Mouse (Mus musculus): ENCODE results near the gene Txndc16. TPM values are rescaled to one million over a fixed set of nuclear protein-coding genes. Genes with fewer than 3 reads are reported as not detected.

Txndc16 gene
- polyA plus RNA-seq (2016; fragmentation: Nextera tagmentation; extraction: Ambion mirVana), result 18.4 and 21.4 TPM in 2 replicates

DNA sequence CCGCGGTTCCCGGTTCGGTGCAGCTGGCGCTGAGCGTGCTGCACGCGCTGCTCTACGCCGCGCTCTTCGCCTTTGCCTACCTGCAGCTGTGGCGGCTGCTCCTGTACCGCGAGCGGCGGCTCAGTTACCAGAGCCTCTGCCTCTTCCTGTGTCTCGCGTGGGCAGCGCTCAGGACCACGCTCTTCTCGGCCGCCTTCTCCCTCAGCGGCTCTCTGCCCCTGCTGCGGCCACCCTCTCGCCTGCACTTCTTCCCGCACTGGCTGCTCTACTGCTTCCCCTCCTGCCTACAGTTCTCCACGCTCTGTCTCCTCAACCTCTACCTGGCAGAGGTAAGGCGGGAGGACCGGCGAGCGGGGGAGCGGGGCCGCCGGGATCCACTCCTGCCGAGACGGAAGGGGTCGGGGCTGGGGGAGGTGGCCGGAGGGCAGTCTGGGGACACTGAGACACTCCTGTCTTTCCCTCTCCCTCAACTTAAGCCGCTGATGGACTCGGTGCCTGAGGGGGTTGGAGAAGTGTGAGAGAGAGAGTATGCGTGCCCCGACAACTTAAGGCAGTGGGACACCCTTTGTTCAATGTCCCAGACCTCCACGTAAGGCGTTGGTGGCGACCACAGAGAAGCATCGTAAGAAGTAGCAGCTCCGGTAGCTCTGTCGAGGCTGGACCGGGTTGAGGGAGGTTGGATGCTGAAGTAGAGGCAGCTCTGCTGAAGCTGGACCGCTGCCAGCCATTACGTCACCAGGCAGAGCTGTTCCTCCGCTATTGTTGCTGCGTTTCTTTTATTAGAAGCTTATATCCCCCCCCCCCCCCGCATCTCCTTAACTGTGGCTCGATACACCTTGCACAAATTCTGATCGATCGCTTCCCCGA, at the start of gene Txndc16:
Txndc16 (minus strand) TSS at position 239 of the 867 bp plus-strand sequence.
- Histone ChIP-seq H3K36me3 (no peaks in the 10 kb centered on the region), H3K4me3 (peak within 1 kb of the TSS; percentile 71), H3K4me1 (peaks cover 6% of the 10 kb centered on the region; the same call in 1 of the 2 replicates), H3K27me3 (no peaks in the 10 kb centered on the region), H3K9ac (peak within 1 kb of the TSS; percentile 87), H3K4me2 (replicated peaks) (peak within 1 kb of the TSS; percentile 88), H3K9me3 (no peaks in the 10 kb centered on the region), H3K27ac (peak within 1 kb of the TSS; percentile 94)
- ATAC-seq (ENCODE audit: insufficient number of reproducible peaks, insufficient read depth, low FRiP score, low TSS enrichment), result peak; percentile 44
- WGBS, result under 1% methylated on average over 46 of the region's 59 CpGs

DNA sequence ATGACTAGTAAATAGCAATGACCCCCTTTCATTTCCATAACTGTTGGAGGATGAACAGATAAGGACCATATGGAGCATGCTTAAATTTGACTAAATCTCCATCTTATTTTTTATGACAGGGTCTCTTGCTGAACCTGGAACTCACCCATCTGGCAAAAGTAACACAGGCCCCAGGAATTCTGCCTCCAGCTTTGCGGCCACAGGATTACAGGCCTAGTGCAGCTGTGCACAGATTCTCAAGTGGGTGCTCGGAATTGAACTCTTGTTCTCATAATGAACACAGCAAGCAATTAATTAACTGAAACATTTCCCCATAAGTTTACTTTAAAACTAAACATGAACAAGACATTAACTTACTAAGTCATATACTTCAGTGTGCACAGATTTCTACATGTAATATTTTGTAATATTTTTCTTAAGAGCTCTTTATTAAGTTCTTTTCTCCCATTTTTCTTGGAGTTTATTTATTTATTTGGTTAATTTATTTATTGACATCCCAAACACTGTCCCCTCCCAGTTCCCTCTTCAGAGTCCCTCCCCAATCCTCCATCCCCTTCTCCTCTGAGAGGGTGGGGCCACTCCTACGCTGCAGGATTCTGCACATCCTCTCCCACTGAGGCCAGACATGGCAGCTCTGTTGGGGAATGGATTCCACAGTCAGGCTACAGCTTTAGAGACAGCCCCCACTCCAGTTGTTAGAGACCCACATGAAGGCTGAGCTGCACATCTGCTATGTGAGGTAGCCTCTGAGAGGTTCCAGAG, 43.9 kb upstream of the Txndc16 start:
- WGBS, result 84% methylated on average over 3 of the region's 3 CpGs
- no peaks in the 10 kb centered on the region for H3K4me1 ChIP-seq
- no peak overlapping the region for H3K27ac ChIP-seq
- H3K36me3 ChIP-seq, result no peaks in the 10 kb centered on the region
- no peak overlapping the region for H3K4me2 ChIP-seq (replicated peaks)
- H3K27me3 ChIP-seq, result no peaks in the 10 kb centered on the region
- ATAC-seq (ENCODE audit: insufficient number of reproducible peaks, insufficient read depth, low FRiP score, low TSS enrichment), result no peak
- H3K9ac ChIP-seq, result no peak overlapping the region
- H3K9me3 ChIP-seq, result no peaks in the 10 kb centered on the region
- H3K4me3 ChIP-seq, result no peak overlapping the region

DNA sequence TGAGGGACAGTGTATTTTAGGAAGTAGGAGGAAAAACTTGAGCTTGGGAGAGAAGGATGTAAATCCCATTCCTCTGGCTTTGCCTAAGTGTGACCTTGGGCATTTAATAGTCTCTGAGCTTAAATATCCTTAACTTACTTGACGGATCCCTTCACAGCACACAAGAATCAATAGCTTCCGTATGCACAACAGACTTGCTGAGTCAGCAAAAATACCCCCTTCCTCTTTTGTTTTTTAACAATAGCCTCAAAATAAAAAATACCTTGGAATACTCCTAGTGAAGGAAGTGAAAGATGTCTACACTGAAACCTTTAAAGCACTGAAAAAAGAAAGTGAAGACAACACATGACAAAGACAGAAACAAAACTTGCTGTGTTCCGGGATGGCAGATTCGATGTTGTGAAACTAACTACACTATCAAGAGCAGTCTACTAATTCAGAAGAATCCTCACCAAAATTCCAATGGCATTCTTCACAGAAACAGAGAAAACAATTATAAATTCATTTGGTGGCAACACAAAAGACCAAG, 31.5 kb upstream of the Txndc16 start:
- Histone ChIP-seq H3K36me3 (no peaks in the 10 kb centered on the region), H3K27me3 (no peaks in the 10 kb centered on the region), H3K4me1 (no peaks in the 10 kb centered on the region), H3K9ac (no peak overlapping the region), H3K4me2 (replicated peaks) (no peak overlapping the region), H3K9me3 (no peaks in the 10 kb centered on the region), H3K4me3 (no peak overlapping the region), H3K27ac (no peak overlapping the region)
- ATAC-seq (ENCODE audit: insufficient number of reproducible peaks, insufficient read depth, low FRiP score, low TSS enrichment), result no peak
- 90% methylated on average over 4 of the region's 4 CpGs for WGBS

DNA sequence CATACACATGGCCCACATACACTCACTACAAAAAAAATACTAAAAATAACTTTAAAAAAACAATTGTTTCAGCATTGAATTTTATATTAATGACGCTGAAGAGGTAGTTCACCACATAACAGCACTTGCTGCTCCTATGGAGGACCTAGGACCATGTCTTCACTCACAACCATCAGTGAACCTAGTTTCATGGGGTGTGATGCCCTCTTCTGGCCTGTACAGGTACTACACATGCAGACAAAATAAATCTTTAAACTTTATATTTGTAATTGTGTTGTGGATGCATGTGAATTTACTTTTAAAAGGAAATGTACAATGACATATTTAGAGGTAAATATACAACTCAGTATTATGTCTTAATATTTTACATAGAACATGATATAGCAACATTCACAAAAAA, 21.5 kb upstream of the Txndc16 start:
- H3K4me3 ChIP-seq, result no peak overlapping the region
- H3K36me3 ChIP-seq, result no peaks in the 10 kb centered on the region
- WGBS, result 35% methylated on average over 1 of the region's 1 CpGs
- no peaks in the 10 kb centered on the region for H3K9me3 ChIP-seq
- ATAC-seq (ENCODE audit: insufficient number of reproducible peaks, insufficient read depth, low FRiP score, low TSS enrichment), result no peak
- H3K4me2 ChIP-seq (replicated peaks), result no peak overlapping the region
- H3K27me3 ChIP-seq, result no peaks in the 10 kb centered on the region
- H3K27ac ChIP-seq, result no peak overlapping the region
- no peaks in the 10 kb centered on the region for H3K4me1 ChIP-seq
- H3K9ac ChIP-seq, result no peak overlapping the region

DNA sequence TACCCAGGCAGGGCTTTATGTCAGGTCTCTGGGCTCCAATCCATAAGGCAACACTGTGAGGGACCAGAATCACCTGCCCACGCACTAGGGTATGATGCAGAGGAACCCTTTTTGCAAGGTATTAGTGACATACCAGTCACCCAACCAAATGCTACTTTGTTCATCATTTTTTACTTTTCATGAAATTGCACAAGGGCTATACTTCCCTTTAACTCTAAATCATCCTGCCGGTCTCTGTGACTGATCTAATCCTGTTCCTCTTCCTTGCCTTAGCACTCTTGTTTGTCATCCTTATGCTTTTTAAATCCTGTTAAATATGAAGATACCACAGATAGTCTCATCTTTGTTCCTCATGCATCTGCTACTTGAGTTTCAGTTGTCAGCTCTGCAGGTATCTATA, 18.9 kb upstream of the Txndc16 start:
- ATAC-seq (ENCODE audit: insufficient number of reproducible peaks, insufficient read depth, low FRiP score, low TSS enrichment), result no peak
- Histone ChIP-seq H3K9me3 (no peaks in the 10 kb centered on the region), H3K4me2 (replicated peaks) (no peak overlapping the region), H3K9ac (no peak overlapping the region), H3K36me3 (no peaks in the 10 kb centered on the region), H3K27ac (no peak overlapping the region), H3K4me3 (no peak overlapping the region), H3K27me3 (no peaks in the 10 kb centered on the region), H3K4me1 (no peaks in the 10 kb centered on the region)
- WGBS, result 77% methylated on average over 2 of the region's 2 CpGs

DNA sequence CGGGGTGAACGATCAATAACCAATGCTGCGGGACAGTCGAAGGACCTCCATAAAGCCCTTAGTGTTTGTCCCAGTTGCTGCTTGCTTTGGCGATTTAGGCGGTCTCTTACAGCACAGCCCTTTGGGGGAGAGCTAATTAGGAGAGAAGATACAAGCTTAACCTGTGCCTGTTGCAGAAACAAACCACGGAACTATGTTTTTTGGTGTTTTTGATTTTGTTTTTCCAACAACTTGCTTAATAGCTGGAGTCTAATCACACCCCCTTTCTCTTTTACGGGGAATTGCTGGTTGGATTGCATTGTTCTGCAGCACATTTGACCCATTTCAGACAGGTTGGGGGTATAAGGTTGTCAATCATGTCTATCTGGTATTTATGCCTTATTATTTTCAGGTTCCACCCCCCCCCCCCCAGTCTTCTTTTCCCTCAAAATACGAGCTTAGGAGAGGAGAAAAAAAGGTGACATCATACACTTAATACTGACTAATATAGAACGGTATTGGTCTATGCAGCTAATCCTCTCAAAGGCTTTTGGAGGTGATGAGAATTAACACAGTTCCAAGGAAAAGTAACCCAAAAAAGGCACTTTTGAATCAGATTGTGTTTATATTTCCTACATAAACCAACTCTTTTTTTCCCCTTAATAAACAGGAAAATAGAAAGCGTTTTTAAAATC, 966 bp upstream of the Txndc16 start:
- ATAC-seq (ENCODE audit: insufficient number of reproducible peaks, insufficient read depth, low FRiP score, low TSS enrichment), result no peak
- 9% methylated on average over 11 of the region's 11 CpGs for WGBS
- peak overlapping the region; percentile 71 for H3K4me3 ChIP-seq
- peak overlapping the region; percentile 88 for H3K4me2 ChIP-seq (replicated peaks)
- H3K9me3 ChIP-seq, result no peaks in the 10 kb centered on the region
- no peaks in the 10 kb centered on the region for H3K27me3 ChIP-seq
- 0 out of 2 replicates have a peak overlapping the region, but pooled peaks have one; percentile 17 for H3K27ac ChIP-seq
- H3K4me1 ChIP-seq, result peaks cover 6% of the 10 kb centered on the region; the same call in 1 of the 2 replicates
- no peaks in the 10 kb centered on the region for H3K36me3 ChIP-seq
- H3K9ac ChIP-seq, result peak overlapping the region; percentile 87

DNA sequence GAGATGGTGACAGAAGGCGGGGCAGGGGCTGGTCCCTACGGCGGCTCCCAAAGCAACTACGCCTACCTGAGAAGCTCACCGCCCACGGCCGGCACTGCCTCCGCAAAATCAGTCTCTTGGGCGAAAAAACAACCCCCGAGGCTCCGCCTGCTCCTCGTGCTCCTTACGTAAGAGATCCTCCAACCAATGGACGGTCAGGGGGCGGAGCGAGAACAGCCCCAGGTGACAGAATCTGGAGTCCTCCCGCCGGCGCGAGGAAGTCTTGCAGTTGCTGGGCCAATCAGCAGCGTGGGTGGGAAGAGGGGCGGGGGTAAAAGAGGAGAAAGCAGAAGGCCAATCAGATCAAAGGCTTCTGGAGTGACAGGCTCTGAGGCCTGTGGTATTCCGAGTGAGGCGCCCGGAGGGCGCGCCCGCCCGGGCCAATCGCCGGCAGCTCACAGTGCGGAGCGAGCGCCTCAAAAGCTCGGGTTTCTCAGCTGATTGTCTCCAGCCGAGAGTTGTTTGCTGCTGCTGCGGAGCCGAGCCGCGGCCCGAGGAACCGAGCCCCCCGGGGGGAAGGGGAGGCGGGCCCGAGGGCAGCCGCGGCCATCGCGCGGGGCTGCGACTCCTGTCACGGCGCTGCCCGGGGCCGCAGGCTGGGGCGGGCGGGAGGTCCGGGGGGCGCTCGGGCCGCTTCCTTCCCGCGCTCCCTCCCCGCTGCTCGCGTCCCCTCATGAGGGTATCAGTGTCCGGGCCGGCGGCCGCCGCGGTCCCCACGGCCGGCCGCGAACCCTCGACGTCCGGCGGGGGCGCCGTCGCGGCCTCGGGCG, 643 bp downstream of the Txndc16 start, which contains the start of gene Gpr137c:
Gpr137c (plus strand) TSS at position 437 of the 809 bp plus-strand sequence.
- peak within 1 kb of the TSS; percentile 71 for H3K4me3 ChIP-seq
- peaks cover 6% of the 10 kb centered on the region; the same call in 1 of the 2 replicates for H3K4me1 ChIP-seq
- no peaks in the 10 kb centered on the region for H3K9me3 ChIP-seq
- WGBS, result under 1% methylated on average over 75 of the region's 86 CpGs
- peak within 1 kb of the TSS; percentile 88 for H3K4me2 ChIP-seq (replicated peaks)
- peak; percentile 100 for ATAC-seq (ENCODE audit: insufficient number of reproducible peaks, insufficient read depth, low FRiP score, low TSS enrichment)
- peak within 1 kb of the TSS; percentile 87 for H3K9ac ChIP-seq
- no peaks in the 10 kb centered on the region for H3K36me3 ChIP-seq
- H3K27ac ChIP-seq, result peak within 1 kb of the TSS; percentile 94
- H3K27me3 ChIP-seq, result no peaks in the 10 kb centered on the region

DNA sequence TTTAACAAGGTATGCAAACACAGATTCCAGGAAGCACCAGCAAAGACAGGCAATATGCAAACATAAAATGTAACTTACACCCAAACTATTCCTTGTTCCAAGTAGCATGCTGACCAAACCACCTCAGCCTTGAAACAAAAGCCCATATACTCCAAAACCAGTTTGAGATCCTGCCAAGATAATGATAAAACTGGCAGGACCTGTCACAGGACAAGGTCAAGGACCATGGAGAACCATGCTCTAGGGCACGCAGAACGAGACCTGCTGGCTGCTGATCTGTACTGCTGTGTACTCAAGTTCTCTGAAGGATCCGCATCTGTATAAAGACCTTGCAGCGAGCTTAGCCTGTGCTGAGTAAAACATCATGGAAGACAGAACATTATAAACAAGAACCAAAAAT, 2.4 kb downstream of the Txndc16 start:
- H3K27ac ChIP-seq, result no peak overlapping the region
- H3K4me2 ChIP-seq (replicated peaks), result peak overlapping the region; percentile 64; the same call in 1 of the 2 replicates
- no peak overlapping the region for H3K9ac ChIP-seq
- H3K9me3 ChIP-seq, result no peaks in the 10 kb centered on the region
- H3K36me3 ChIP-seq, result no peaks in the 10 kb centered on the region
- 86% methylated on average over 4 of the region's 4 CpGs for WGBS
- peaks cover 6% of the 10 kb centered on the region; the same call in 1 of the 2 replicates for H3K4me1 ChIP-seq
- ATAC-seq (ENCODE audit: insufficient number of reproducible peaks, insufficient read depth, low FRiP score, low TSS enrichment), result no peak
- H3K4me3 ChIP-seq, result no peak overlapping the region
- H3K27me3 ChIP-seq, result no peaks in the 10 kb centered on the region

DNA sequence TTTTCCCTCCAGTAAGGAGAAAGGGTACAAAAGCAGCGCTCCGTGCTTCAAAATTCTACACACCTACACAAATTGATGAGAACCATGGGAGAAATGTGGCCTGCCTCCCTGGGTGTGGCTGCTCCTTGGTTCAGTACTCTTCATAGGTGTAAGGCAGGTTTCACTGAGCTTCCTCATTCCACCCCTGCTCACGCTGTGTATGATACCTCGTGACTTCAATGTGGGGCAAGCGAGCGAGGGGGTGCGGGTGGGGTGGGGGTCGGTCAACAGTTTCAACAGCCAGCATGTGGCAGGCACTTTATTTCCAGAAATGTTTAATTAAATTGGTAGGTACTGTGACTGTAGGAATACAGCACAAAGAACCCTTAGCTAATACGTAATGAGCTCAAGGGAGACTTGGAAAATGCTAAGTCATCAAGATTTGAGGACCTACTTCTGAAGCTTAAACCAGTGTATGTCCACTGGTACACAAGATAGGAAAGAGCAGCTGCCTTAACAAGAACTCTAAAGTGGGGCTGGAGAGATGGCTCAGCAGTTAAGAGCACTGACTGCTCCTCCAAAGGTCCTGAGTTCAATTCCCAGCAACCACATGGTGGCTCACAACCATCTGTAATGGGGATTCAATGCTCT, 3.3 kb downstream of the Txndc16 start:
- H3K9me3 ChIP-seq, result no peaks in the 10 kb centered on the region
- no peaks in the 10 kb centered on the region for H3K27me3 ChIP-seq
- H3K4me2 ChIP-seq (replicated peaks), result no peak overlapping the region
- no peaks in the 10 kb centered on the region for H3K36me3 ChIP-seq
- H3K27ac ChIP-seq, result no peak overlapping the region
- H3K9ac ChIP-seq, result no peak overlapping the region
- no peak for ATAC-seq (ENCODE audit: insufficient number of reproducible peaks, insufficient read depth, low FRiP score, low TSS enrichment)
- no peak overlapping the region for H3K4me3 ChIP-seq
- WGBS, result 94% methylated on average over 9 of the region's 9 CpGs
- peaks cover 6% of the 10 kb centered on the region; the same call in 1 of the 2 replicates for H3K4me1 ChIP-seq

DNA sequence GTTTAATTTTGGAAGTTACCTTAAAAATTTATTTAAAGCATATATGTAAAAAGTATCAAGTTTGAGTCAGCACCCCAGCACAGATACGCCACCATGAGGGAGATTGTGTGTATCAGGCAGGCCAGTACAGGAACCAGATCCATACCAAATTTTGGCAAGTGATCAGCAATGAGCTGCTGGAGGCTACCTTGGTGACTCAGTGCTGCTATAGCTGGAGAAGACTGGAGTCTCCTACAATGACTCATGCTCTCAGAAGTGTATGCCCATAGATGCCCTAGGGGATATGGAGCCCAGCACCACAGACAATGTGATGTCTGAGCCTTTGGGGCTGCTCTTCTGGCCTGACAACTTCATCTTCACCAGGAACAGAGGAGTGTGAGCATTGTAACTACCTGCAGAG, 8.7 kb downstream of the Txndc16 start:
- Histone ChIP-seq H3K4me1 (no peaks in the 10 kb centered on the region), H3K4me2 (replicated peaks) (no peak overlapping the region), H3K9me3 (no peaks in the 10 kb centered on the region), H3K36me3 (no peaks in the 10 kb centered on the region), H3K27me3 (no peaks in the 10 kb centered on the region), H3K27ac (no peak overlapping the region), H3K9ac (no peak overlapping the region), H3K4me3 (no peak overlapping the region)
- no peak for ATAC-seq (ENCODE audit: insufficient number of reproducible peaks, insufficient read depth, low FRiP score, low TSS enrichment)
- 85% methylated on average over 1 of the region's 1 CpGs for WGBS
